Mouse (Mus musculus) left cerebral cortex, postnatal 14 days (tissue): ENCODE data around the gene Mink1. TPM values are rescaled to one million over a fixed set of nuclear protein-coding genes. Genes with fewer than 3 reads are reported as not detected.
A peak's percentile ranks its signal among the peaks of the same experiment; 100 is the strongest.
"Not testable (repeated sequence)": the region's sequence is repeated elsewhere in the genome, so short reads cannot be mapped to it uniquely, and the experiment has no call there.

Experiments used
- DNase-seq, 2 experiments: peaks; one replicate each; pipeline ENCODE4 v3.0.0; 2021 to 2022; ENCODE audit warnings: low spot score in 2 of 2, mixed read lengths in 1 of 2
- intact Hi-C: fragments of 180-260 bp; cut with DNase I; formaldehyde crosslinking; loops from one replicate; pipeline ENCODE4 v1.15.1; 2025
- total RNA-seq, 2 experiments: library from RNA; stranded (reverse); gene quantifications; 2 replicates each; pipeline ENCODE4 v1.2.3; 2021

Mink1 gene
- total RNA-seq, 2 experiments from 2014 or later, result 346 to 351 TPM

GRCm38 (mm10) chr11:70541415-70541814 lies 21.3 kb upstream of the Mink1 start:
- intact Hi-C loops, result loop anchor here (5.0 kb wide), 1 partner anchor 66 kb away; no protein-coding TSS in a partner anchor
- DNase-seq, result peak; percentile 21 to 31

GRCm38 (mm10) chr11:70544496-70544895 lies 18.2 kb upstream of the Mink1 start:
- no peak for DNase-seq
- intact Hi-C loops, result loop anchor here (5.0 kb wide), 1 partner anchor 63 kb away; no protein-coding TSS in a partner anchor

GRCm38 (mm10) chr11:70551526-70551925 lies 11.2 kb upstream of the Mink1 start:
- intact Hi-C loops, result no loop called here

GRCm38 (mm10) chr11:70553940-70554339 lies 8.7 kb upstream of the Mink1 start:
- intact Hi-C loops, result no loop called here
- no peak for DNase-seq

More at GRCm38 (mm10) chr11:70551526-70551925, 11.2 kb upstream of the Mink1 start:
- no peak for DNase-seq

GRCm38 (mm10) chr11:70557545-70557944 lies 5.1 kb upstream of the Mink1 start:
- DNase-seq, result no peak
- intact Hi-C loops, result no loop called here

GRCm38 (mm10) chr11:70561937-70562286 lies 769 bp upstream of the Mink1 start:
- intact Hi-C loops, result loop anchor here (5.0 kb wide), 1 partner anchor 45 kb away; no protein-coding TSS in a partner anchor
- no peak for DNase-seq

- peak in 1 of 2 experiments; percentile 12 for DNase-seq
- intact Hi-C loops, result loop anchor here (5.0 kb wide), 1 partner anchor 44 kb away; no protein-coding TSS in a partner anchor
Observed at GRCm38 (mm10) chr11:70562995-70563469, 351 bp downstream of the Mink1 start.

- peak in 1 of 2 experiments; percentile 34 for DNase-seq
Observed at GRCm38 (mm10) chr11:70563470-70564275, 992 bp downstream of the Mink1 start.

GRCm38 (mm10) chr11:70564276-70564873 lies 1.7 kb downstream of the Mink1 start:
- intact Hi-C loops, result loop anchor here (5.0 kb wide), 1 partner anchor 43 kb away; no protein-coding TSS in a partner anchor
- DNase-seq, result no peak

More at GRCm38 (mm10) chr11:70563470-70564275, 992 bp downstream of the Mink1 start:
- intact Hi-C loops, result loop anchor here (5.0 kb wide), 1 partner anchor 44 kb away; no protein-coding TSS in a partner anchor

- intact Hi-C loops, result no loop called here
- no peak for DNase-seq
Observed at GRCm38 (mm10) chr11:70566586-70566985, 3.9 kb downstream of the Mink1 start.

- DNase-seq, intact Hi-C loops: not testable (repeated sequence)
Observed at GRCm38 (mm10) chr11:70570614-70571013, 7.9 kb downstream of the Mink1 start.

GRCm38 (mm10) chr11:70571641-70572040 lies 9.0 kb downstream of the Mink1 start:
- peak in 1 of 2 experiments; percentile 56 for DNase-seq
- intact Hi-C loops, result no loop called here

GRCm38 (mm10) chr11:70572348-70572902 lies 9.7 kb downstream of the Mink1 start:
- intact Hi-C loops, result no loop called here
- no peak for DNase-seq

GRCm38 (mm10) chr11:70573872-70574271 lies 11.2 kb downstream of the Mink1 start:
- intact Hi-C loops, result no loop called here
- DNase-seq, result peak; percentile 18 to 41

GRCm38 (mm10) chr11:70577201-70577600 lies 14.5 kb downstream of the Mink1 start:
- intact Hi-C loops, result no loop called here
- DNase-seq, result no peak

GRCm38 (mm10) chr11:70578962-70579361 lies 16.3 kb downstream of the Mink1 start:
- intact Hi-C loops, result no loop called here
- DNase-seq, result no peak

- intact Hi-C loops, result no loop called here
- DNase-seq, result no peak
Observed at GRCm38 (mm10) chr11:70579710-70580357, 17.2 kb downstream of the Mink1 start.

GRCm38 (mm10) chr11:70580358-70580720 lies 17.7 kb downstream of the Mink1 start:
- DNase-seq, result no peak
- intact Hi-C loops, result no loop called here

- DNase-seq, result no peak
- intact Hi-C loops, result no loop called here
Observed at GRCm38 (mm10) chr11:70580921-70581320, 18.2 kb downstream of the Mink1 start.

- intact Hi-C loops, result no loop called here
- no peak for DNase-seq
Observed at GRCm38 (mm10) chr11:70582196-70582595, 19.5 kb downstream of the Mink1 start.
